Mouse (Mus musculus) gastrocnemius, postnatal 14 days (tissue): Measurements from ENCODE around the gene Slc22a19. TPM values are rescaled to one million over a fixed set of nuclear protein-coding genes. Genes with fewer than 3 reads are reported as not detected.
"Not testable (repeated sequence)": the region's sequence is repeated elsewhere in the genome, so short reads cannot be mapped to it uniquely, and the experiment has no call there.

Experiments
- DNase-seq: peaks from one replicate; pipeline ENCODE4 v3.0.0; 2021; ENCODE audit warnings: mixed read lengths
- intact Hi-C: fragments of 180-260 bp; cut with DNase I; formaldehyde crosslinking; loops from one replicate; pipeline ENCODE4 v1.15.1; 2025; ENCODE audit warnings: low total_unique reads
- long read RNA-seq, 2 experiments: library from polyadenylated mRNA; stranded (forward); transcript quantifications; one replicate each; pipeline ENCODE4 v2.0.0; 2021
- total RNA-seq, 2 experiments: library from RNA; stranded (reverse); gene quantifications; 2 replicates each; pipeline ENCODE4 v1.2.3; 2021

Slc22a19 gene
- not detected for total RNA-seq
- long read RNA-seq, experiment 1: 0 reads
- long read RNA-seq, experiment 2: 0 reads

DNA sequence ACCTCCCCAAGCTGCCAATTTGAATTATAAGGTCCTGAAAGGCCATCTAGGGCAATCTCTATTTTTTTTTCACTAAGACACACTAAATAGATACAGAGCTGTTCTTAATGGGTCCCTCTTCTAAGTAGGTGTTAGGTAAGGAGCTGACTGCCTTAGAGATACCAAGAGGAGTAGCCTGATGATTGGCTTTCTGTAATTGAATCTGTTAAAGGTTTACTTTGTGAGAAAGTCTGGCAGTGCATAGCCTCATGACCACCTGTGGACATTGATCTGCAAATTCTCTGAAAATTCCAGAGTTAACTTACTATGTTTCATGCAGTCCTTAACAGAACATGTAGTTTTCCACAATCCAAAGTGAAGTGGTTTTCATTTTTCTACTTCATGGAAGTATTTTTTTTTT lies at the start of gene Slc22a19:
Gene Slc22a19, minus strand, starts transcription at position 163 of the 400 bp plus-strand sequence.
- intact Hi-C loops: no loop called here
- DNase-seq: no peak

DNA sequence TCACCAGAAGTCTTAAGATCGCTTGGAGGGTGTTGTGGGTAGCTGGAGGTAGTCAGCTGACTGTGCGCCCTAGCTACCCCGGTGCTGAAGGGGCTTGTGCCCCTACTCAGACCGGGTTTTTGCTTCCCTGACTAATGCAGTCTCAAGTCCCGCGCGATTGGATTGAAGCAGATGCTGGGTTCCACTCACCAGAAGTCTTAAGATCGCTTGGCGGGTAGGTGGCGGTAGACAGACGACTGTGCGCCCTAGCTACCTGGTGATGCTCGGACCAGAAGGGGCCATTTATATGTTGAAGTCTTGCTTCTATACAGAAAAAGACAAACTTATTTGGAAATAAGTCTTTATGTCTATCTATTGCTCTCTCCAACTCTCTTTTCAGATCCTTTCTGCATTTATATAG lies 42.3 kb upstream of the Slc22a19 start:
- not testable (repeated sequence) for DNase-seq

DNA sequence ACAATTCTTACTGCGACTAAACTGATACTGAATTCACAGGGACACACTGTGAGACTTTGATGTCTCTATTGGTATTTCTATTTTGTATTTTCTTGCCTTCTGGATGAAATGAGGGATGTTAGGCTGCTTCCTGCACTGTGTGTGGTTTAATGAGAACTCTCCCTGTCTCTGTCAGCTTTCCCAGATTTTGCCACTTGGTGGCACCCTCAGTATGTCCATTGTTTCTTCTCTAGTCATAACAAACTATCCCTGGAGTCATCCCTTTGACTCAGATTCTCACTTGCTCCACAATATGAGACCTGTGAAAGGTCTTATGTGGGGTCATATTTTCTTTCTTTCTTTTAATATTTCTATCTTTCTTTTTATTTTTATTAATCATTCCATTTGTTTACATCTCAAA lies 18.4 kb upstream of the Slc22a19 start:
- intact Hi-C loops: no loop called here
- no peak for DNase-seq

More for the DNA sequence above, 42.3 kb upstream of the Slc22a19 start:
- intact Hi-C loops: not testable (repeated sequence)

DNA sequence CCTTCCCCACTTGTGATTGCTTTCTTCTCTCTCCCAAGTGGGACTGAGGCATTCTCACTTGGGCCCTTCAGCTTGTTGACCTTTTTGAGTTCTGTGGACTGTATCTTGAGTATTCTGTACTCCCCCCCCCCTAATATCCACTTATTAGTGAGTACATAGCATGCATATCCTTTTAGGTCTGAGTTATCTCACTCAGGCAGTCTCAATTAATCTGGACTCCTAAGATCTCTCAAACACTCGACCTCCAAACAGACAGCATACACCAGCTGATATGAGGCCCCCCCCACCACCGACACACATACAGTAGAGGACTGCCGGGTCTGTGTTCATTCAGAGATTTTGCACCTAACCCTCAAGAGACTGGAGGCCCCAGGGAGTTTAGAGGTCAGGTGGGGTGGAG lies 18.0 kb downstream of the Slc22a19 start:
- DNase-seq, intact Hi-C loops: not testable (repeated sequence)

DNA sequence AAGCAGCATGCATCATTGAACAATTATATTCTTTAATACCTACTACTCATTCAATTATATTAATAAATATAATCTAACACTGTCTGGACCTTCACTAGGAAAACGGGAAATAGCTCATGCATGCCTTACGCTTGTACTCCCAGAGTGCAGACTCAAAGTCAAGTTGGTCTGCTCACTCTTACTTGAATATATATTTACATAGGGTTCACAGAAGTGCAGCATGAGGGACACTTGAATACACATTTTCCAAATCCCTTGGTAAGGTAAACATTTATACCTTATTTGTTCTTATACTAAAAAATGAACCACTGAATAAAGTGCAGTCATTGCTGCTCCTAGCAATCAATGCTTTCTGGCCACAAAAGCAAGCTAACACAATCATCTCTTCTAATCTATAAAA lies 19.9 kb downstream of the Slc22a19 start:
- no peak for DNase-seq
- intact Hi-C loops: no loop called here

DNA sequence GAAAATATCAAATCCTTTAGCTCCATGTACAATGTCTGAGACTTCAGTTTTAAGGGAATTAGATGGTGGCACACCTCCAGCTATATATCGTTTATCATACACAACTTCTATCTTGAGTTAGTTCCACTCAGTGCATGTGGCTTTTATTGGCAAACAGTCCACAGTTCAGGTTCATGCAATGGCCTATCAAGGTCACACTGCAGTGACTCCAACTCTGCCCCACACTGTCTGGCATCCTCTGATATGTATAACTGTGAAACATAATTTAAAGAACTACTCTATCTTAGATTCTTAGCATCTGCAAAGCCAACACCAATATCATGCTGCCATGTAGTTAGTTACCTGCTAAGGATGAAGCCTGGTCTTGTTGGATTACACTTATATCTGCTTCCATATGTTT lies 23.1 kb downstream of the Slc22a19 start:
- no peak for DNase-seq
- intact Hi-C loops: no loop called here

- no peak for DNase-seq
- intact Hi-C loops: no loop called here
These were observed 39.1 kb downstream of the Slc22a19 start for GRCm38 (mm10) chr19:7672033-7672432.

GRCm38 (mm10) chr19:7648913-7649666 lies 62.0 kb downstream of the Slc22a19 start:
- no peak for DNase-seq
- intact Hi-C loops: no loop called here

GRCm38 (mm10) chr19:7633786-7634185 lies 77.3 kb downstream of the Slc22a19 start:
- DNase-seq: no peak
- intact Hi-C loops: no loop called here

- DNase-seq: no peak
- intact Hi-C loops: no loop called here
These were observed 78.1 kb downstream of the Slc22a19 start for GRCm38 (mm10) chr19:7633021-7633420.

Other genes starting within 250 kb of the Slc22a19 start
- gene Rtn3, start 228.0 kb downstream of the Slc22a19 start, total RNA-seq: 10 to 100 TPM; 37.1 to 40.6 TPM
- 10 to 100 TPM; 15.4 to 16.0 TPM for gene Atl3, start 217.3 kb downstream of the Slc22a19 start, total RNA-seq
- gene Pla2g16, start 153.9 kb downstream of the Slc22a19 start, total RNA-seq: 10 to 100 TPM; 55.0 to 57.6 TPM
- gene Lgals12, start 104.1 kb downstream of the Slc22a19 start, total RNA-seq: under 1 TPM; 0.13 to 0.33 TPM
- not detected for gene Hrasls5, start 98.8 kb downstream of the Slc22a19 start, total RNA-seq
- gene Slc22a26, start 91.4 kb upstream of the Slc22a19 start, total RNA-seq: not detected